Comparison of ENCODE assay signal across 8 mouse cellular contexts in genomic region chr8:119423631-119424141, GRCm38 (mm10). TPM values are rescaled to one million over a fixed set of nuclear protein-coding genes. Genes with fewer than 3 reads are reported as not detected.
A peak's percentile ranks its signal among the peaks of the same experiment; 100 is the strongest.
DNase-seq lines count a peak whose midpoint lies in the region; ATAC-seq and TF ChIP-seq lines count a peak whose summit lies in the region.
"Had no signal": no experiment of that assay in that cellular context is flagged by ENCODE, and none has a peak within 500 bp of the region (broad histone marks: within the 10 kb centered on the region; RNA-seq: fewer than 3 reads in every experiment).

No protein-coding gene starts in this region.

- 0 out of 2 replicates have a peak, but pooled peaks have one; percentile 26 for TF ChIP-seq POLR2A in small intestine, adult 2 months (IDR thresholded peaks at IDR 0.05; ENCODE audit: low read depth, low read length)

- peak overlapping the region; percentile 5; the same call in 1 of the 2 replicates for H3K4me2 ChIP-seq in heart, postnatal 0 days (ENCODE audit: low read depth, low read length)
- 0 out of 2 replicates have a peak overlapping the region, but pooled peaks have one; percentile 23 for H3K4me2 ChIP-seq in liver, embryonic 11.5 days
- H3K4me2 ChIP-seq: hindbrain, embryonic 15.5 days had no signal

- H3K9me3 ChIP-seq in heart, postnatal 0 days (replicated peaks; ENCODE audit: control insufficient read depth, low read length) = no peaks in the 10 kb centered on the region
- no peaks in the 10 kb centered on the region for H3K9me3 ChIP-seq in liver, embryonic 11.5 days (ENCODE audit: control insufficient read depth, low read length)
- H3K9me3 ChIP-seq: hindbrain, embryonic 15.5 days had no signal

- H3K27ac ChIP-seq in heart, postnatal 0 days (ENCODE audit: low read depth) = peak overlapping the region; percentile 77
- peak overlapping the region; percentile 55; the same call in 1 of the 2 replicates for H3K27ac ChIP-seq in liver, embryonic 11.5 days (ENCODE audit: low read depth, low read length)
- peak overlapping the region; percentile 92 for H3K27ac ChIP-seq in small intestine, adult 2 months (ENCODE audit: insufficient read depth, low read depth, low read length)
- H3K27ac ChIP-seq: hindbrain, embryonic 15.5 days had no signal

- peak; percentile 49; the same call in 1 of the 2 replicates for TF ChIP-seq EP300 in heart, postnatal 0 days (IDR thresholded peaks at IDR 0.05; ENCODE audit: low read depth)

- H3K36me3 ChIP-seq in heart, postnatal 0 days (replicated peaks; ENCODE audit: control insufficient read depth, insufficient read depth, low read length) = no peaks in the 10 kb centered on the region
- no peaks in the 10 kb centered on the region for H3K36me3 ChIP-seq in liver, embryonic 11.5 days (ENCODE audit: control insufficient read depth, insufficient read depth, low read length)
- no peaks in the 10 kb centered on the region for H3K36me3 ChIP-seq in small intestine, adult 2 months (ENCODE audit: control insufficient read depth, insufficient read depth, low read length)
- H3K36me3 ChIP-seq: hindbrain, embryonic 15.5 days had no signal

- peak; percentile 12 for ATAC-seq in heart, postnatal 0 days (ENCODE audit: insufficient read depth, low read depth)
- peak; percentile 22 for ATAC-seq in liver, embryonic 11.5 days (replicated peaks; ENCODE audit: low FRiP score)

- peaks cover 39% of the 10 kb centered on the region for H3K4me1 ChIP-seq in heart, postnatal 0 days (ENCODE audit: control insufficient read depth, insufficient read depth)
- peaks cover 27% of the 10 kb centered on the region for H3K4me1 ChIP-seq in liver, embryonic 11.5 days (replicated peaks; ENCODE audit: control insufficient read depth, insufficient read depth, low read length)
- H3K4me1 ChIP-seq in small intestine, adult 2 months (ENCODE audit: control insufficient read depth, insufficient read depth, insufficient read length, low read length) = peaks cover 41% of the 10 kb centered on the region

- H3K9ac ChIP-seq in heart, postnatal 0 days (replicated peaks; ENCODE audit: low read depth, low read length) = no peak overlapping the region
- no peak overlapping the region for H3K9ac ChIP-seq in liver, embryonic 11.5 days (ENCODE audit: low read depth, low read length)
- H3K9ac ChIP-seq: hindbrain, embryonic 15.5 days had no signal

- no peak overlapping the region for H3K4me3 ChIP-seq in heart, postnatal 0 days (ENCODE audit: low read depth, low read length)
- no peak overlapping the region for H3K4me3 ChIP-seq in liver, embryonic 11.5 days (ENCODE audit: low read depth, low read length)
- peak overlapping the region; percentile 23 for H3K4me3 ChIP-seq in small intestine, adult 2 months (ENCODE audit: low read depth, low read length)
- H3K4me3 ChIP-seq: hindbrain, embryonic 15.5 days had no signal

- peak; percentile 94 for DNase-seq in CD4-positive, CD25-positive, alpha-beta regulatory T cell, adult 2 months (ENCODE audit: low read depth, low spot score)
- DNase-seq in T-cell, adult 2 months (ENCODE audit: low spot score) = peak; percentile 97
- DNase-seq in heart, postnatal 0 days (ENCODE audit: low spot score) = peak; percentile 27
- no peak for DNase-seq in liver, embryonic 11.5 days (ENCODE audit: low spot score)
- DNase-seq in left cerebral cortex, adult 9 months (ENCODE audit: low spot score in 2 of 2) = no peak
- no peak for DNase-seq in testis, postnatal 14 days (ENCODE audit: low spot score)

- 40% methylated on average over 9 of the region's 9 CpGs for WGBS in heart, postnatal 0 days
- WGBS in liver, embryonic 11.5 days = 39% methylated on average over 9 of the region's 9 CpGs
- 20% methylated on average over 9 of the region's 9 CpGs for WGBS in small intestine, adult 2 months

- TF ChIP-seq CTCF in heart, postnatal 0 days (IDR thresholded peaks at IDR 0.05; ENCODE audit: low read depth) = no peak
- no peak for TF ChIP-seq CTCF in small intestine, adult 2 months (IDR thresholded peaks at IDR 0.05; ENCODE audit: extremely low read depth, insufficient read length, insufficient replicate concordance, low read depth, low read length)

- H3K27me3 ChIP-seq in heart, postnatal 0 days (ENCODE audit: control insufficient read depth, insufficient read depth, low read length) = no peaks in the 10 kb centered on the region
- no peaks in the 10 kb centered on the region for H3K27me3 ChIP-seq in liver, embryonic 11.5 days (replicated peaks; ENCODE audit: control insufficient read depth, insufficient read depth, low read length)
- no peaks in the 10 kb centered on the region for H3K27me3 ChIP-seq in small intestine, adult 2 months (ENCODE audit: control insufficient read depth, insufficient read depth, low read length)
- H3K27me3 ChIP-seq: hindbrain, embryonic 15.5 days had no signal

RNA-seq across cellular contexts. Expression of gene Osgin1, which starts 10.2 kb away (rescaled TPM):
- not detected in 2 replicates for total RNA-seq in heart, postnatal 0 days (2014; rRNA removed; ENCODE audit: low replicate concordance)
- 0.38 and 1.0 TPM in 2 replicates for polyA plus RNA-seq in heart, postnatal 0 days (2015; fragmentation: Nextera tagmentation; extraction: Ambion mirVana)
- 15.6 and 17.9 TPM in 2 replicates for polyA plus RNA-seq in liver, embryonic 11.5 days (2014; fragmentation: Nextera tagmentation; extraction: Ambion mirVana)
- polyA plus RNA-seq in small intestine, adult 2 months (2012; rRNA removed) = 78.7 and 306 TPM in 2 replicates

RNA-seq across cellular contexts. Expression of gene Necab2, which starts 22.8 kb away (rescaled TPM):
- total RNA-seq in heart, postnatal 0 days (2014; rRNA removed; ENCODE audit: low replicate concordance) = not detected in 2 replicates
- polyA plus RNA-seq in heart, postnatal 0 days (2015; fragmentation: Nextera tagmentation; extraction: Ambion mirVana) = 0.07 TPM in 1 of 2 replicates, not detected in the other
- polyA plus RNA-seq in liver, embryonic 11.5 days (2014; fragmentation: Nextera tagmentation; extraction: Ambion mirVana) = 0.95 and 1.1 TPM in 2 replicates
- 0.44 and 0.72 TPM in 2 replicates for polyA plus RNA-seq in small intestine, adult 2 months (2012; rRNA removed)

RNA-seq across cellular contexts. Expression of gene Mlycd, which starts 29.0 kb away (rescaled TPM):
- total RNA-seq in heart, postnatal 0 days (2014; rRNA removed; ENCODE audit: low replicate concordance) = 72.2 and 109 TPM in 2 replicates
- polyA plus RNA-seq in heart, postnatal 0 days (2015; fragmentation: Nextera tagmentation; extraction: Ambion mirVana) = 75.1 and 77.5 TPM in 2 replicates
- polyA plus RNA-seq in liver, embryonic 11.5 days (2014; fragmentation: Nextera tagmentation; extraction: Ambion mirVana) = 13.7 and 15.0 TPM in 2 replicates
- 29.0 and 49.6 TPM in 2 replicates for polyA plus RNA-seq in small intestine, adult 2 months (2012; rRNA removed)

Comparison
In these comparisons a context has a peak if more than half of its experiments do, and no peak if none do; other contexts are left out.
1. DNase-seq: peak in CD4-positive, CD25-positive, alpha-beta regulatory T cell, adult 2 months (single experiment), T-cell, adult 2 months (single experiment) and heart, postnatal 0 days (single experiment); none in liver, embryonic 11.5 days (single experiment), left cerebral cortex, adult 9 months (0 of 2) and testis, postnatal 14 days (single experiment).
2. Peak in every context shown above with its lines, with median percentiles within 50 percentile points of each other: H3K27ac ChIP-seq.